Mouse (Mus musculus) megakaryocyte progenitor cell, adult 5-6 weeks (primary cell): ENCODE data around the gene Nelfa. TPM values are rescaled to one million over a fixed set of nuclear protein-coding genes. Genes with fewer than 3 reads are reported as not detected.

Experiments
- total RNA-seq, 2 experiments: library from RNA; stranded (forward) in 1 of 2; stranded (reverse) in 1 of 2; fragments of 157-497, 149-512 nt in 1 of 2; fragments of 200-1000 nt in 1 of 2; gene quantifications; 2 replicates each; pipeline versions ENCODE4 v1.2.3 to v1.2.4; 2015 to 2017

Gene Nelfa
- total RNA-seq, 2 experiments from 2014 or later, result 33.7 to 34.5 TPM

Other genes starting within 250 kb of the Nelfa start
- 0.39 TPM in 1 of 2 replicates, not detected in the other for gene Fgfr3, start 214.7 kb downstream of the Nelfa start, total RNA-seq (2015)
- 1.0 TPM in 1 of 2 replicates, not detected in the other for gene Fgfr3, start 214.7 kb downstream of the Nelfa start, total RNA-seq (2017)
- 15.5 and 16.2 TPM in 2 replicates for gene Letm1, start 153.6 kb downstream of the Nelfa start, total RNA-seq (2015)
- gene Letm1, start 153.6 kb downstream of the Nelfa start, total RNA-seq (2017), result 22.2 and 24.2 TPM in 2 replicates
- 60.1 and 64.1 TPM in 2 replicates for gene Nsd2, start 115.7 kb downstream of the Nelfa start, total RNA-seq (2015)
- gene Nsd2, start 115.7 kb downstream of the Nelfa start, total RNA-seq (2017), result 85.5 and 127 TPM in 2 replicates
- gene Gm1673, start 47.0 kb upstream of the Nelfa start, total RNA-seq (2015), result 0.79 and 1.1 TPM in 2 replicates
- 1.1 and 3.7 TPM in 2 replicates for gene Gm1673, start 47.0 kb upstream of the Nelfa start, total RNA-seq (2017)
- gene Nat8l, start 59.6 kb upstream of the Nelfa start, total RNA-seq (2015), result 1.7 and 1.8 TPM in 2 replicates
- gene Nat8l, start 59.6 kb upstream of the Nelfa start, total RNA-seq (2017), result 2.2 TPM in 2 replicates
- 1.7 and 2.1 TPM in 2 replicates for gene Poln, start 233.0 kb upstream of the Nelfa start, total RNA-seq (2015)
- 1.2 and 2.5 TPM in 2 replicates for gene Poln, start 233.0 kb upstream of the Nelfa start, total RNA-seq (2017)
- gene Haus3, start 233.1 kb upstream of the Nelfa start, total RNA-seq (2015), result 90.0 and 96.2 TPM in 2 replicates
- 108 and 158 TPM in 2 replicates for gene Haus3, start 233.1 kb upstream of the Nelfa start, total RNA-seq (2017)